Mouse (Mus musculus) heart, embryonic 10.5 days (tissue): ENCODE data around the gene Rela. TPM values are rescaled to one million over a fixed set of nuclear protein-coding genes. Genes with fewer than 3 reads are reported as not detected.

Experiments used
- DNase-seq: peaks from one replicate; pipeline ENCODE4 v3.0.0-alpha.2; 2017; ENCODE audit warnings: low spot score
- H3K27ac ChIP-seq: fragments of 300-500 bp; sonication (generic); 2 replicates; pipeline ENCODE4 v1.5.1; 2016; ENCODE audit warnings: mild to moderate bottlenecking
- H3K27me3 ChIP-seq: fragments of 300-500 bp; sonication (generic); 2 replicates; pipeline ENCODE4 v1.6.1; 2016; ENCODE audit warnings: mild to moderate bottlenecking; ENCODE audit not compliant: poor library complexity, insufficient read depth, severe bottlenecking
- H3K36me3 ChIP-seq: fragments of 300-500 bp; sonication (generic); 2 replicates; pipeline ENCODE4 v1.6.1; 2016; ENCODE audit warnings: mild to moderate bottlenecking, moderate library complexity
- H3K4me1 ChIP-seq: fragments of 300-500 bp; sonication (generic); 2 replicates; pipeline ENCODE4 v1.6.1; 2016; ENCODE audit warnings: mild to moderate bottlenecking
- H3K4me3 ChIP-seq: fragments of 300-500 bp; sonication (generic); 2 replicates; pipeline ENCODE4 v1.5.1; 2016; ENCODE audit warnings: mild to moderate bottlenecking, moderate library complexity
- H3K9me3 ChIP-seq: fragments of 300-500 bp; sonication (generic); 2 replicates; pipeline ENCODE4 v1.6.1; 2016; ENCODE audit warnings: mild to moderate bottlenecking, moderate library complexity
- WGBS: fragments of 180-500 bp; shearing (Covaris S2); methylation state at CpG from one replicate; pipeline ENCODE4 v1.1.7; 2016; 5-methylcytosine and 5-hydroxymethylcytosine counted together
- polyA plus RNA-seq: library from polyadenylated mRNA; unstranded; fragments of >200 nt; fragmentation: Nextera tagmentation; extraction: Ambion mirVana; gene quantifications from 2 replicates; pipeline ENCODE4 v1.2.1, GENCODE M21; 2016

Gene Rela
- polyA plus RNA-seq, 1 experiment from 2014 or later = 36.8 TPM

DNA sequence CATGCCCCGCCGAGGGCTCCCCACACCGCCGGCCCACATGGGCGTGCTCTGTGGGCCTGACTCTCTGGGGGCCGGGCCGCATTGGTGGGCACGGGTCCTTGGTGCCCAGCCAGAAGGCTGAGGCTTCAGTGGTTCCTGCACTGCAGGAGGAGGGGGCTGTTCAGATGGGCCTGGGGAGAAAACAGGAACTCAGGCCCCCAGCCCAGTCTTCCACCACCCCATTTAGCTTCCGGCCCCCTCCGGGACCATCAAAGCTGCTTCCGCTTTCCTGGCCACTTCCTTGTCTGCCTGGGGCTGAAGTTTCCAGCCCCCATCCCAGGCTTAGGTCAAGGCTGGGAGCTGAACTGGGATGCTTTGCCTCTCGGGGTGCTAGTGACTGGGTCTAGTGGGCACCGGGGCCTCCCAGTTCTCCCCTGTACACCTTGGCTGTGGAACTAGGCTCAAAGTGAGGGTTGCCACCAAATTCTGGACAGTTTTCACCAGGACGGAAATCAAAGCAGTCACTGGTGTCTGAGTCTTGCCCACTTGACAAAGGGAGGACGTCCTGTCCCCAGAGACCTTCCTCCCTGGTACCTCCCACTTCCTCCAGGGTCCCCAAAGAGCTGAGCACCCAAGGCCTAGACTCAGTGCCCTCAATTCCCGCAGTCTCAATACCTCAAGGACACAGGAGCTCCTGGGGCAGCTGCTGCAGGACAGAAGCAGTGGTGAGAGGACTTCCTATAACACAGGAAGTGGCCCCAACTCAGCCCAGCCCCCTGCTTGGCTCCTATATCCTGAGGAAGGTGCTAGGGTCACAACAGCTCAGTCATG, 23.9 kb downstream of the Rela start:
- Histone ChIP-seq H3K9me3 (no peaks in the 10 kb centered on the region), H3K4me3 (peak overlapping the region; percentile 39), H3K36me3 (peaks cover 60% of the 10 kb centered on the region), H3K4me1 (peaks cover 53% of the 10 kb centered on the region), H3K27me3 (peaks cover 14% of the 10 kb centered on the region), H3K27ac (peak overlapping the region; percentile 62)
- no peak for DNase-seq
- 67% methylated on average over 16 of the region's 16 CpGs for WGBS

DNA sequence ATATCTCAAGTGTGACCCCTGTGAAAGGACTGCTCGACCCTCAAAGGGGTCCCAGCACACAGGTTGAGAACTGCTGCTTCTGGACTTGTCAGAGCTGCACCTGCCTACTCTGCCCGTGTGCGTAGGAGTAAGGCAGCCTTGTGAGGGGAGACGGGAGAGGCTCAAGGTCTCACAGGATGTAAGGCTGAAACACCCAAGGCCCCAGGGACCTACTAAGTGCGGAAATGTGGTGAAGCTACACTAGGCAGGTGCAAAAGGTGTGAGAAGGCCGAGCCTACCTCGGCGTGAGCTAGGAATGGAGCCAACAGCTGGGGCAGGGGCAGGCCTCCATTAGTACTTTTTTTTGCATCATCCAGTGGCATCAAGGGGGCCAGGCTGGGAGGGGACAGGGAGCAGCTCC, 25.0 kb downstream of the Rela start:
- Histone ChIP-seq H3K4me1 (peaks cover 56% of the 10 kb centered on the region), H3K27me3 (peaks cover 5% of the 10 kb centered on the region), H3K9me3 (no peaks in the 10 kb centered on the region), H3K4me3 (peak overlapping the region; percentile 60), H3K36me3 (peaks cover 62% of the 10 kb centered on the region), H3K27ac (peak overlapping the region; percentile 82)
- 72% methylated on average over 8 of the region's 8 CpGs for whole genome bisulfite sequencing
- DNase-seq = no peak

DNA sequence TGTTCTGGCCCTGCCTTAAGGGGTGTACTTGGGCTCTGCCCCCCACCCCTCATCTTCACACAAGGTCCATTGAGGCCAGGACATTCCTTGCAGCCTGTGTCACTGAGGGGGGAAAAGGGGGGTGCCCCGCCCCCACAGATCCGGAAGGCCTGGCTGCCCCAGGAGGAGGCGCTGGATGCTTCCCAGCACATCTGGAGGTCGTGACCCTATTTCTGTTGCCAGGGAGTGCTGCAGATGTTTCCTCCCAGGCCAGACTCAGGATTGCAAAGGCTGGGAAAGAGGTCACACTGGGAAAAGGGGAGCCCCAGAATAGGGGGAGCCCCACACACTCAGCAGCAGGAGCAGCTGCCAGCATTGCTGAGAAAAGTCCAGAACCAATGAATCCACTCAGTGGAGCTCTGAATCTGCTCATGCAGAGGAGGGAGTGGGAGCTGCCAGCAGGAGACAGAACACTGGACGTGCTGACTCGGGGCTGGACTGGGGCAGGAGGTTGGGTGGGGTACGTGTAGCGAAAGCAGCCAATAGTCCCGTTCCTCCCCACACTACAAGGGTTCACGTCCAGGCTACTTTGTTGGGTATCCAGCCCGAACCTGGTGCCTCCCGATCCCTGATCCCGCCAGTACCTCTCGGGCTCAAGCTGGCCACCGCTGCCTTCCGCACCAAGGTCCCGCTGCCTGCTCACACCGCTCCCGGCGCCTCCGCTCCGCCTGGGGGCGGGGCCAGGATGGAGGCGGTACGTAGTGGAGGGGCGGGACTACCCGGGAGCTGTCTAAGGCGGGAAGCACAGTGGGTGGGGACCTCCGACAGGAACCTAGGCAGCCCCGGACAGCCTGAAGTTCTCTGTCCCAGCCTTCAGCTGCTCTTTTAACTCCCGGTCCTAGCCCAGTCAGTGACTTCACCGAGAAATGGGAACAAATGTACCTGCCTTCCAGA, 26.0 kb downstream of the Rela start, which contains the start of gene Sipa1:
Gene Sipa1, minus strand, starts transcription at position 727 of the 933 bp plus-strand sequence.
- H3K9me3 ChIP-seq = no peaks in the 10 kb centered on the region
- WGBS = 2% methylated on average over 32 of the region's 32 CpGs
- H3K27me3 ChIP-seq = peaks cover 5% of the 10 kb centered on the region
- peak within 1 kb of the TSS; percentile 82 for H3K27ac ChIP-seq
- DNase-seq = peak; percentile 96
- H3K4me3 ChIP-seq = peak within 1 kb of the TSS; percentile 60
- H3K4me1 ChIP-seq = peaks cover 57% of the 10 kb centered on the region
- peaks cover 63% of the 10 kb centered on the region for H3K36me3 ChIP-seq

DNA sequence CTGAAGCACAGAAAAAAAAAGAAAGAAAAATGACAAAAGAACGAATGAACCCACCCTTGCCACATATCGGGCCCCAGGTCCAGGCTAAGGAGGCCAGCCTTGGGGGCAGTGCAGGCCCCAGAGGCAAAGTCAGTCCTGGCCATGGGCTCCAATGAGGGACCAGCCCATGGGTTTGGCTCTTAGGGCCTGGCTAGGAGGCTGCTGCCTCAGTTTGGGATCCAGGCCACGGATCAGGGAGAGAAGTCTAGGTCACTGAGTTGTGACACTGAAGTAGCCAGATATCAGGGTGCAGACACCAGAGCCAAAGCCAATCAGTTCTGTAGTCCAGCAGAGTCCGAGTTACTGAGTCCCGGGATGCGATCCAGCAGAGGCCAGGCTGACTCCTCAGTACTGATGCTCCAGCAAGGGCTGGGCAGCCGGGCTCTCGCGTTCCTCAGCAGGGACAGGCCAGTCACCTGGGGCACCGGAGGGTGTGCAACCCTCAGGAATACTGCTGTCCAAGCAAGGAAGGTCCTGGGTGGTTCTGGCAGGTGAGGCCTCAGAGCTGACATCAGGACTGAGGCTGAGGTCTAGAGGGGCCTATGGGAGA, 27.5 kb downstream of the Rela start:
- H3K27me3 ChIP-seq = peaks cover 5% of the 10 kb centered on the region; the same call in 1 of the 2 replicates
- peaks cover 65% of the 10 kb centered on the region for H3K36me3 ChIP-seq
- DNase-seq = peak; percentile 76
- H3K4me3 ChIP-seq = no peak overlapping the region; the same call in 1 of the 2 replicates
- no peaks in the 10 kb centered on the region for H3K9me3 ChIP-seq
- peak overlapping the region; percentile 32; the same call in 1 of the 2 replicates for H3K27ac ChIP-seq
- WGBS = 92% methylated on average over 10 of the region's 10 CpGs
- peaks cover 55% of the 10 kb centered on the region for H3K4me1 ChIP-seq

DNA sequence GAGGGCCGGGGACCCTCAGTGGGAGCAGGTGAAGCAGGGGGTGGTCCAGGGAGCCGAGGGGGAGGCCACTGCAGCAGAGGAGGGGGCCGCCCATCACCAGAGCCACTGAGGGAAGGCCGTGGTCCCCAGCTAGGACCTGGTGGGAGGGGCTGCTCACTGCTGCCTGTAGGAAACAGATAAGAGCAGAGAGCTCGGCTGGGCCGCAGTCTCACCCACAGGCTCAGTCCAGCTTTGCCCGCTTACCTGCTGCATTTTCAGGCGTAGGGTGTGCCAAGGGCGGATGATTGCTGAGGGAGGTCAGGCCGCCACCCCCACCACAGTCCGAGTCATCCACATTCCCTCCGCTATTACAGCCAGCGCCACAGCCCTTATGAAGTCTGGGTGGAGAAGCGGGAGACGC, 28.2 kb downstream of the Rela start:
- Histone ChIP-seq H3K4me1 (peaks cover 53% of the 10 kb centered on the region), H3K27ac (peak overlapping the region; percentile 48; the same call in 1 of the 2 replicates), H3K4me3 (peak overlapping the region; percentile 27), H3K36me3 (peaks cover 65% of the 10 kb centered on the region), H3K27me3 (peaks cover 4% of the 10 kb centered on the region; the same call in 1 of the 2 replicates), H3K9me3 (no peaks in the 10 kb centered on the region)
- DNase-seq = peak; percentile 89
- 63% methylated on average over 15 of the region's 15 CpGs for WGBS

DNA sequence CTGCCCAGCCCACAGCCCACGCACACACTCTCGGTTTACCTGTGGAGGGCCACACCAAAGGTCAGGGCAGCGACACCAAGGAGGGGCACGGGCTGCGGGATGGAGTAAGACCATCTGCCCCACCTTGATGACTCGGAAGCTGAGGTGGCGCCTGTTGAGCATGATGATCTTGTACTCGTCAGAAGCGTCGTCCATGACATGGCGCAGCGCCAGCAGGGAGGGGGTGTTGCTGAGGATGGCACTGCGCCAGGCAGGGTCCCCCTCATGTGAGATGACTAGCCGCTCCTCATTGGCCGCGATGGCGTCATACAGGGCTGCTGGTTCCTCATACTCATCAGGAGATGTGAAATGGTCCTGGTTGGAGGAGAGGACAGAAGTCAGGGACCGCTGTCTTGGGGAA, 29.1 kb downstream of the Rela start:
- Histone ChIP-seq H3K27ac (no peak overlapping the region), H3K36me3 (peaks cover 68% of the 10 kb centered on the region), H3K4me1 (peaks cover 44% of the 10 kb centered on the region), H3K27me3 (no peaks in the 10 kb centered on the region), H3K4me3 (no peak overlapping the region), H3K9me3 (no peaks in the 10 kb centered on the region)
- DNase-seq = no peak
- WGBS = 94% methylated on average over 18 of the region's 18 CpGs

DNA sequence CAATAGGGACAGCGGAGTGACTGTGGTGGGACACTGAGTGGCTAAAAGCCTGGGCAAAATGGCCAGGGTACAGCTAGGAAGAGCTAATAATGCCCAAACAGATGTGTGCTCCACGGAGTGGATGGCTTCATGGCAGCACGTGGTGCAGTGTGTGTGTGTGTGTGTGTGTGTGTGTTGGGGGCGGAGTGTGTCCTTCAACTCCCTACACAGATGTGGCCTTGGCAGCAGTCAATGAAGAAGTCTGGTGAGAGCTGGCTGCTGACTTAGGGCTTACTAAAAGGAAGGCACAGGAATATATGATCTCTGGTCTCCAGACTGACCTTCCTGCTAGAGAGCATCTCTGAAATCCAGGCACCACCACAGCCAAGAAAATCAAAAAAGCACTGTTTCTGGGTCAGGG, 31.1 kb downstream of the Rela start:
- peaks cover 88% of the 10 kb centered on the region for H3K36me3 ChIP-seq
- H3K4me3 ChIP-seq = no peak overlapping the region
- H3K27ac ChIP-seq = no peak overlapping the region
- WGBS = 89% methylated on average over 4 of the region's 4 CpGs
- no peaks in the 10 kb centered on the region for H3K27me3 ChIP-seq
- H3K9me3 ChIP-seq = no peaks in the 10 kb centered on the region
- H3K4me1 ChIP-seq = peaks cover 28% of the 10 kb centered on the region
- DNase-seq = no peak

DNA sequence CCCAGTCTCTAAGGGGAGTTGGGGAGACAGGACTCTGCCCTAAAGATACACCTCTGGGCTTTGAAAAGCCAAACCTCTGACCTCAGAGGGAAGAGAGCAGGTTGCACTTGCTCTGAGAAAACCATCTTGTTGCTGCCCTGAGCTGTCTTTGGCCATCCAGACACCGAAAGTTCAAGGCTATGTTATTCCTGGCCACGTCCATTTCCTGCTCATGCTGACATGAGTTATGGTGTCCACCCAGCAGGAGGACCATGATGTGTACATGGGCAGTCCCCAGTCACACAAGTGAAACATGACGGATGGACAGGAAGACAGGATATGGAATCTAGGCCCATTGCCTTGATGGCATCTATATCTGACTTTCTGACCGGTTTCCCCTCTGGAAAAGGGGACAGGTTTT, 43.1 kb downstream of the Rela start:
- DNase-seq = no peak
- Histone ChIP-seq H3K4me3 (no peak overlapping the region), H3K4me1 (no peaks in the 10 kb centered on the region), H3K9me3 (no peaks in the 10 kb centered on the region), H3K27me3 (no peaks in the 10 kb centered on the region), H3K27ac (no peak overlapping the region), H3K36me3 (peaks cover 94% of the 10 kb centered on the region)
- WGBS = 83% methylated on average over 4 of the region's 4 CpGs

DNA sequence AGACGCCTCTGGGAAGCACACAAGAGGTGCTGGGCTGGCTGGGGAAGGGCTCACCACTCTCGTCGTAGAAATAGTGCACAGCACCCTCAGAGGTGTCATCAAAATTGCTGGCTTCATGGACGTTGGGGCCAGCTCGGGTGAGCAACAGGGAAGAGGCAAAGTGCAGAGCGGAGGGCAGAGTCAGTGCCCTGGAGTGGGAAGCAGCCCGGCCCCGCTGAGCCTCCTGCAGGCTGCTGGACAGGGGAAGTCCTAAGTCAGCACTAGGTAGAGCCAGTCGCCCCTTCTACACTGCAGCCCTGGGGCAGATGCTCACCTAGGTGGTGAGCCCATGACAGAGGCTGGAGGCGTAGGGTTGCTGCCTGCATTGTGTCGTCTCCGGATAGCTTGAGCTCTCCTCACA, 47.0 kb downstream of the Rela start:
- H3K27me3 ChIP-seq = no peaks in the 10 kb centered on the region
- 90% methylated on average over 12 of the region's 12 CpGs for WGBS
- peaks cover 13% of the 10 kb centered on the region for H3K4me1 ChIP-seq
- no peak for DNase-seq
- no peak overlapping the region for H3K4me3 ChIP-seq
- H3K27ac ChIP-seq = no peak overlapping the region
- no peaks in the 10 kb centered on the region for H3K9me3 ChIP-seq
- H3K36me3 ChIP-seq = peaks cover 80% of the 10 kb centered on the region

DNA sequence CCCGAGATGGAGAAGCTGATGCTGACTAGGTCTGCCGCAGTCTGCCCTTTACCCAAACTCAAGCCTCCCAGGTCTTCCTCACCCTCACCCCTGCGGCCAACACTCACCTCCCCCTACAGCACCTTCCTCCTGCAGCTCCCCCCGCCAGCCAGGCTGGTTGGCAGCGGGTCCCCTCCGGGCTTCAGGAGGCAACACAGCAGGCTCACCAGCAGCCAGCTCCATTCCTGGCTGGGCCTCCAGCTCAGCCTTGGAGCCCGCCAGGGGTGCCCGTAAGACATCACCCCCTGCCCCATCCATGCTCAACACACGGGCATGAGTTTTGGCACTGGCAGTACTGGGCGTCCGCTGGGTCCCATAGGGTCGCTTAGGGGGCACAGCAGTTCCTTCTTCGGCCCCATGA, 47.7 kb downstream of the Rela start:
- peaks cover 15% of the 10 kb centered on the region for H3K4me1 ChIP-seq
- WGBS = 95% methylated on average over 13 of the region's 13 CpGs
- H3K36me3 ChIP-seq = peaks cover 72% of the 10 kb centered on the region
- H3K4me3 ChIP-seq = no peak overlapping the region
- no peak for DNase-seq
- no peak overlapping the region for H3K27ac ChIP-seq
- H3K27me3 ChIP-seq = no peaks in the 10 kb centered on the region
- H3K9me3 ChIP-seq = no peaks in the 10 kb centered on the region

DNA sequence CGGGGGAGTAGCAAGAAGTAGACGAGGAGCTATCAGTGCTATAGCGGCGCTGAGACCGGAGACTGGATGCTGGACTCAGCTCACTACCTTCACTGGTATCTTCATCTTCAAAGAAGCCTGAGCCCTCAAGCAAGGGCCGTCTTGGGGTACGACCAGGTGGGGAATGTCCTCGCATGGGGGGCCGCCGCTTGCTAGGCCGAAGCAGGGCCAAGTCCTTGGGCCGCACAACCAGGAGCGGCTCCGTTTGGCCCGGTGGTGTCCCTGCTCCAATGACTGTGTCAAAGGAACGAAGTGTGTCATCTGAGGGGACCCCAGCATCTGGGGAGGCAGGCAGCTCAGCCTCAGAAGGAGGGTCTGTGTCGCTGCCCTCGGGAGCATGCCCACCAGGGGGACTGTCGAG, 48.1 kb downstream of the Rela start:
- Histone ChIP-seq H3K27me3 (no peaks in the 10 kb centered on the region), H3K27ac (no peak overlapping the region), H3K4me1 (peaks cover 19% of the 10 kb centered on the region), H3K36me3 (peaks cover 69% of the 10 kb centered on the region), H3K4me3 (no peak overlapping the region), H3K9me3 (no peaks in the 10 kb centered on the region)
- DNase-seq = no peak
- 92% methylated on average over 19 of the region's 19 CpGs for WGBS

DNA sequence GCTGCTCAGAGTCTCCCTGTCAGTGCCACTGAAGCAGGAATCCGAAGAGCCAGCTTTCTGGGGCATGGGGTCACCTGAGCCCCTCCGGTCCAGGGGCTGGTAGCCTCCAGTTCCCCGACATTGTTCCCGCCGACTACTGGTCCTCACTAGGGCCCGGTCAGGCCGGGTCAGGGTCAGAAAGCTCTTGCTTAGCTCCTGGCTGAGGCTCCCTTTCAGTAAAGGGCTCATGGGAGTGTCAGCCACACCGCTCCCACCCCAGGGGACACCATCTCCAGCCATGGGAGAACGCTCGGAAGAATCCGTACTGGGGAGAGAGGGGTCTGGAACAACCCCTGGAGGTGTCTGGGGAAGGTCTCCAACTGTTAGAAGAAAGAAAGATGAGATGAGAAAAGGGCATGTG, 48.6 kb downstream of the Rela start:
- Histone ChIP-seq H3K36me3 (peaks cover 69% of the 10 kb centered on the region), H3K4me1 (peaks cover 23% of the 10 kb centered on the region), H3K9me3 (no peaks in the 10 kb centered on the region), H3K27ac (peak overlapping the region; percentile 59; the same call in 1 of the 2 replicates), H3K27me3 (no peaks in the 10 kb centered on the region), H3K4me3 (no peak overlapping the region)
- DNase-seq = no peak
- 92% methylated on average over 11 of the region's 11 CpGs for WGBS
